ENCODE assay signal across 8 mouse cellular contexts in genomic region chr8:117158135-117158761, GRCm38 (mm10). TPM values are rescaled to one million over a fixed set of nuclear protein-coding genes. Genes with fewer than 3 reads are reported as not detected.
DNase-seq lines count a peak whose midpoint lies in the region; ATAC-seq and TF ChIP-seq lines count a peak whose summit lies in the region.

Gan (plus strand) TSS chr8:117158135.

- TF ChIP-seq EP300 in stomach, postnatal 0 days (optimal IDR thresholded peaks at IDR 0.05), result no peak

- H3K36me3 ChIP-seq in C2C12 (ENCODE audit: control insufficient read depth, insufficient read depth), result no peaks in the 10 kb centered on the region
- H3K36me3 ChIP-seq in embryonic facial prominence, embryonic 12.5 days, result no peaks in the 10 kb centered on the region
- no peaks in the 10 kb centered on the region for H3K36me3 ChIP-seq in heart, embryonic 15.5 days
- H3K36me3 ChIP-seq in liver, embryonic 12.5 days, result no peaks in the 10 kb centered on the region
- H3K36me3 ChIP-seq in stomach, postnatal 0 days (ENCODE audit: control insufficient read depth, insufficient read depth, low read length), result no peaks in the 10 kb centered on the region

- H3K4me3 ChIP-seq in C2C12 (ENCODE audit: insufficient read depth, poor library complexity, severe bottlenecking), result peak within 1 kb of the TSS; percentile 85
- H3K4me3 ChIP-seq in embryonic facial prominence, embryonic 12.5 days, result peak within 1 kb of the TSS; percentile 85
- H3K4me3 ChIP-seq in heart, embryonic 15.5 days, result peak within 1 kb of the TSS; percentile 88
- peak within 1 kb of the TSS; percentile 96 for H3K4me3 ChIP-seq in liver, embryonic 12.5 days
- peak within 1 kb of the TSS; percentile 96 for H3K4me3 ChIP-seq in stomach, postnatal 0 days (ENCODE audit: low read depth, low read length)

- peaks cover 24% of the 10 kb centered on the region for H3K79me3 ChIP-seq in C2C12 (ENCODE audit: low read depth)

- WGBS in embryonic facial prominence, embryonic 12.5 days, result under 1% methylated on average over 64 of the region's 65 CpGs
- under 1% methylated on average over 65 of the region's 65 CpGs for WGBS in heart, embryonic 15.5 days
- under 1% methylated on average over 64 of the region's 65 CpGs for WGBS in liver, embryonic 12.5 days (ENCODE audit: insufficient replicate concordance)
- WGBS in stomach, postnatal 0 days, result under 1% methylated on average over 55 of the region's 65 CpGs

- peak; percentile 73 for ATAC-seq in embryonic facial prominence, embryonic 12.5 days (ENCODE audit: insufficient number of reproducible peaks, insufficient read depth, low FRiP score, low TSS enrichment)
- peak; percentile 68 for ATAC-seq in heart, embryonic 15.5 days (replicated peaks; ENCODE audit: insufficient number of reproducible peaks, insufficient read depth, low FRiP score, low read depth)
- peak; percentile 81 for ATAC-seq in liver, embryonic 12.5 days
- ATAC-seq in stomach, postnatal 0 days (ENCODE audit: low FRiP score, low TSS enrichment), result peak; percentile 54

- no peaks in the 10 kb centered on the region for H3K9me3 ChIP-seq in embryonic facial prominence, embryonic 12.5 days
- H3K9me3 ChIP-seq in heart, embryonic 15.5 days (replicated peaks), result no peaks in the 10 kb centered on the region
- no peaks in the 10 kb centered on the region for H3K9me3 ChIP-seq in liver, embryonic 12.5 days (replicated peaks)
- H3K9me3 ChIP-seq in stomach, postnatal 0 days (ENCODE audit: control insufficient read depth, low read length), result no peaks in the 10 kb centered on the region

- peak within 1 kb of the TSS; percentile 84 for H3K27ac ChIP-seq in embryonic facial prominence, embryonic 12.5 days
- peak within 1 kb of the TSS; percentile 74 for H3K27ac ChIP-seq in heart, embryonic 15.5 days
- peak within 1 kb of the TSS; percentile 94 for H3K27ac ChIP-seq in liver, embryonic 12.5 days
- H3K27ac ChIP-seq in stomach, postnatal 0 days (replicated peaks), result peak within 1 kb of the TSS; percentile 95

- H3K27me3 ChIP-seq in C2C12 (ENCODE audit: control insufficient read depth, insufficient read depth, insufficient read length), result no peaks in the 10 kb centered on the region
- H3K27me3 ChIP-seq in embryonic facial prominence, embryonic 12.5 days, result no peaks in the 10 kb centered on the region
- no peaks in the 10 kb centered on the region for H3K27me3 ChIP-seq in heart, embryonic 15.5 days
- H3K27me3 ChIP-seq in liver, embryonic 12.5 days (replicated peaks), result no peaks in the 10 kb centered on the region
- no peaks in the 10 kb centered on the region for H3K27me3 ChIP-seq in stomach, postnatal 0 days (ENCODE audit: control insufficient read depth, insufficient read depth, low read length)

- H3K79me2 ChIP-seq in C2C12 (ENCODE audit: control insufficient read depth, insufficient read depth), result peaks cover 78% of the 10 kb centered on the region

- DNase-seq in adrenal gland, adult 18-20 months (ENCODE audit: low spot score in 2 of 2), result peak; percentile 56 to 60
- DNase-seq in kidney, postnatal 10 days, result peak; percentile 59
- DNase-seq in naive thymus-derived CD4-positive, alpha-beta T cell, adult 2 months (ENCODE audit: low read depth), result peak; percentile 59
- DNase-seq in stomach, postnatal 0 days (ENCODE audit: low spot score), result peak; percentile 63

- no peak for TF ChIP-seq CTCF in C2C12 (IDR thresholded peaks at IDR 0.05; ENCODE audit: control insufficient read depth, insufficient read depth, insufficient read length)
- no peak for TF ChIP-seq CTCF in stomach, postnatal 0 days (IDR thresholded peaks at IDR 0.05; ENCODE audit: low read depth)

- H3K4me2 ChIP-seq in embryonic facial prominence, embryonic 12.5 days (replicated peaks), result peak within 1 kb of the TSS; percentile 82
- peak within 1 kb of the TSS; percentile 91 for H3K4me2 ChIP-seq in heart, embryonic 15.5 days
- H3K4me2 ChIP-seq in liver, embryonic 12.5 days, result peak within 1 kb of the TSS; percentile 94
- H3K4me2 ChIP-seq in stomach, postnatal 0 days (replicated peaks; ENCODE audit: low read depth), result peak within 1 kb of the TSS; percentile 81

- H3ac ChIP-seq in C2C12 (ENCODE audit: control insufficient read depth, insufficient read length, low read depth), result peak within 1 kb of the TSS; percentile 87

- peak within 1 kb of the TSS; percentile 87 for H3K9ac ChIP-seq in embryonic facial prominence, embryonic 12.5 days
- H3K9ac ChIP-seq in heart, embryonic 15.5 days, result peak within 1 kb of the TSS; percentile 89
- peak within 1 kb of the TSS; percentile 92 for H3K9ac ChIP-seq in liver, embryonic 12.5 days
- peak within 1 kb of the TSS; percentile 95 for H3K9ac ChIP-seq in stomach, postnatal 0 days (ENCODE audit: low read length)

- H3K4me1 ChIP-seq in embryonic facial prominence, embryonic 12.5 days, result peaks cover 19% of the 10 kb centered on the region
- H3K4me1 ChIP-seq in heart, embryonic 15.5 days (replicated peaks), result peaks cover 19% of the 10 kb centered on the region
- peaks cover 35% of the 10 kb centered on the region for H3K4me1 ChIP-seq in liver, embryonic 12.5 days
- peaks cover 4% of the 10 kb centered on the region; the same call in 1 of the 2 replicates for H3K4me1 ChIP-seq in stomach, postnatal 0 days (replicated peaks; ENCODE audit: control insufficient read depth, insufficient read depth)

TF ChIP-seq in C2C12, 6 proteins besides CTCF, POLR2A, EP300 and RAD21:
- TF ChIP-seq MAX (IDR thresholded peaks at IDR 0.05) (no peak), MYOG (IDR thresholded peaks at IDR 0.05; ENCODE audit: control insufficient read depth, extremely low read depth, insufficient read length) (no peak), FOSL1 (IDR thresholded peaks at IDR 0.05; ENCODE audit: insufficient read depth, low read length, poor library complexity, severe bottlenecking) (no peak), CEBPB (IDR thresholded peaks at IDR 0.05; ENCODE audit: low read depth) (no peak), MYOD1 (IDR thresholded peaks at IDR 0.05; ENCODE audit: control insufficient read depth, insufficient read length, low read depth) (no peak), USF1 (IDR thresholded peaks at IDR 0.05; ENCODE audit: low read depth) (no peak)

RNA-seq across cellular contexts. Expression of gene Gan, which starts in this region (rescaled TPM):
- 2.7 TPM for polyA plus RNA-seq in C2C12 (2012; fragmentation: generic; extraction: Trizol)
- 10 to 100 TPM in 1 of 2 experiments, 1 to 10 TPM in 1; 7.4 to 13.2 TPM for total RNA-seq in adrenal gland, adult 18-20 months (2021)
- 3.4 and 3.5 TPM in 2 replicates for polyA plus RNA-seq in embryonic facial prominence, embryonic 12.5 days (2016; fragmentation: Nextera tagmentation; extraction: Ambion mirVana)
- polyA plus RNA-seq in heart, embryonic 15.5 days (2015; fragmentation: Nextera tagmentation; extraction: Ambion mirVana), result 1.1 TPM in 2 replicates
- 1.9 and 2.1 TPM in 2 replicates for polyA plus RNA-seq in liver, embryonic 12.5 days (2016; fragmentation: Nextera tagmentation; extraction: Ambion mirVana)
- polyA plus RNA-seq in stomach, postnatal 0 days (2015; fragmentation: Nextera tagmentation; extraction: Ambion mirVana), result 1.5 and 2.4 TPM in 2 replicates

Comparison
In these comparisons a context has a peak if more than half of its experiments do, and no peak if none do; other contexts are left out.
1. Peak in every context shown above with its lines: DNase-seq, ATAC-seq, H3K4me3 ChIP-seq and H3K27ac ChIP-seq.